Mouse (Mus musculus): ENCODE data around the gene Dcaf15.
A peak's percentile ranks its signal among the peaks of the same experiment; 100 is the strongest.

The Dcaf15 gene

DNA sequence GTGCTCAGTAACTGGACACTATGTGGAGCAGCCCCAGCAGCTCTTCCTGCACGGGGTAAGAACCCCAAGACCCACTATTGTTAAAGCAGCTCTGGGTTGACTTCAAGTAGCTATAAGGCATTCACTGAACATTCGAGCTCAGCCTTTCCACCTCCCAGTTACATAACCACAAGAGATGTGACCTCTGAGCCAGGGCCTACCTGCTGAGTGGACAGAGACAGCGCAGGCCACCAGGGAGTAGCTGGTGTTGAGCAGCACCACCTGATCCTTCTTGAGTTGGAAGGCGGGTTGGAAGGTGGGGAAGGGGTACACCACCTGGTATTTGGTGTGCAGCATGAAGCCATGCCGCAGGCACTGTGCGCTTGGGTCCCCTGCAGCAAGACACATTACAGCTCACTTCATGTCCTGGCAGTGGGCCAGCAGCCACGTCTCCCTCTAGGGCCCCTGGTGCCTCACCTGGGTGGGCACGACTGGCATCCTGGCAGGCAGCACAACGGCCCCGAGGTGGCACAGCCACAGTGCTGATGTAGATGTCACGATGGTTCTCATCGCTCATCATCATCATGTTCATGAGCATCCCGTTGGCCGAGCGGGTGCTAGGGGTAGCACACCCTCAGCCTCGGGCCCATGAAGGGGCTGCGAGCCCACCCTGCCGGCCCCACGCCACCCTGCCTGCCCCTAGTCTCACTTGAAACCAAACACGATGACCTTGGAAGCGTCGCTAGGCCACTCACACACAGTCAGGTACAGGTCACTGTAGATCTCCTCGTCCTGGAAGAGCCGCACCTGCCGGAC lies 2.9 kb downstream of the Dcaf15 start:
- no peak for DNase-seq (ENCODE audit: low spot score in 2 of 2)

DNA sequence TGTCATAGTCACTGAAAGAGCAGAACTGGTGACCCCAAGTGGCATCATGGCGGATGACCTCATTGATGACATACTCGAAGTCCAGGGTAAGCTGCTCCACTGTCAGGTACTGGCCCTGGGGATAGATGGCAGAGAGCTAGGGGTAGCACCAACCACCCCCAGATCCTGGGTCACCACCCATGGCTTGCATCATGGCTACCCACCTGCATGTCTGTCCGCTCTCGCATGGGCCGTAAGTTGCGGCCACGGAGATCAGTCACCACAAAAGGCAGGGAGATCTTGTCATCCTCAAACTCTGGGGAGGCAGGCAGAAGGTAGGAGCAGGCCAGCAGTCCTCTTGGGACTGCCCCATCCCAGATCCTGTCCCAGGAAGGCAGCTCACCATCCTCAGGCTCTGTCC lies 6.2 kb downstream of the Dcaf15 start:
- no peak for DNase-seq (ENCODE audit: low spot score in 2 of 2)

DNA sequence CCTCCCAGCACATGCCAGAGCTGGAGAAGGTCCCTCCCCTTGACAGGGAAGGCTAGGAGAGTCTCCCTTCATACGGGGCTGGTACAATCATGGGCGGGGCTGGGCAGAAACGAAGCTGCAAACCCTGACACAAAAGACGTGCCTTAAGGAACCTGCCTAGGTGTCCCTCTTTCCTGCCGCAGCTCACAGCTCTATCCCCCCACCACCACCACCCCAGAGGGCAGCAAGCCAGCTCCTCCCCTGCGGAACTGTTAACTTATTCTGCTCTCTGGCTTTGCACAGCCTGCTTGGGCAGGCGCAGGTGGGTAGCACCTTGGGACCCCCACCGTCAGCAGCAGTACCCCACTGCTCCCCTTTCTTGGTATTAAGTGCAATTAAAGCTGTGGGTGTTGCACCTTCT lies 8.5 kb downstream of the Dcaf15 start:
- no peak for DNase-seq (ENCODE audit: low spot score in 2 of 2)

DNA sequence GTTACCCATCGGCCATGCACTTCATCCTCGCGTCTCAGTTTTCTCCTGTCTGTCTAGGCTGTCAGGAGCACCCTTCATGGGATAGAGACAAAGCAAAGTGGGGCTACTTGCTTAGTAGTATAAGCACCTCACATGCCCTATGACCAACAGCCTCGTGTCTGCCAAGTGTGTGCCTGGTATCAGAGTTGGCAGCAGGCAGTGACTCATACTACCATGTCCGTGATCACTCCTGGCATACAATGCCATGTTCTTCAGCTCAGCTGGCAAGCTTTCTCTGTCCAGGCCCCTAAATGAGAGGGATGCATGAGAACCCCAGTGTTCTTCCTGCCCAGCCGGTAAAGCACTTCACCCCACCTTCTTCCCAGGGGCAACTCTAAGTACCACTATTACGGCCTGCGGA lies 14.0 kb downstream of the Dcaf15 start:
- DNase-seq (ENCODE audit: low spot score in 2 of 2), result no peak

DNA sequence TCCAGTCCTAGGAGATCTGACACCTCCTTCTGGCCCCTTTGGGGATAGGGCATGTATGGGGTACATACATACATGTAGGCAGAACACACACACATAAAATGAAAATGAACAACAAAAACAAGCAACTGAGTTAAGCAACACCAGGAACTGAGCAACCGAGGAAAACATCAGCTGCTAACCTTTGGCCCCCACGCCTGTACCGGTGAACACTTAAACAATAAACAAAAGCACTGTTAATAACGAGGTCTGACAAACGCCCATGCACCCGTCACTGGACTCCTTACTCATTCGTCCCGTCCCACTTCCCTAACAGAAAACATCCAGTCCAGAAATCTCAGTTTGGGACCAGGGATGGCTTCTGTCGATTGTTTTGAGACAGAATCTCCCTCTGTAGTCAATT lies 15.3 kb downstream of the Dcaf15 start:
- DNase-seq (ENCODE audit: low spot score in 2 of 2), result no peak

DNA sequence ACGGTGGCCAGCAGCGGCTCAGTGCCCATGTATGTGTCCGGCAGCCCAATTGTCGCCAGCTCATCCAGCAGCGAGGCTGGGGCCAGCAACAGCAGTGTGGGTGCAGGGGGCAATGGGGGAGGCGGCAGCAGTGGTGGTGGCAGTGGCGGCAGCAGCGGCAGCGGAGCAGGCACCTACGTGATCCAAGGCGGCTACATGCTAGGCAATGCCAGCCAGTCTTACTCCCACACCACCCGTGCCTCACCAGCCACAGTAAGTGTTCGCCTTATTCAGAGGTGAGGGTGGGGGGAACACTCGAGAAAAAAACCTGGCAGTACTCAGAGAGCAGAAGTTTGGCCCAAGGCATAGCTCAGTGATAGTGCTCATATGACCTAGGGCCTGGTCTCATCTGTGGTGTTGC lies 16.7 kb downstream of the Dcaf15 start:
- no peak for DNase-seq (ENCODE audit: low spot score in 2 of 2)

DNA sequence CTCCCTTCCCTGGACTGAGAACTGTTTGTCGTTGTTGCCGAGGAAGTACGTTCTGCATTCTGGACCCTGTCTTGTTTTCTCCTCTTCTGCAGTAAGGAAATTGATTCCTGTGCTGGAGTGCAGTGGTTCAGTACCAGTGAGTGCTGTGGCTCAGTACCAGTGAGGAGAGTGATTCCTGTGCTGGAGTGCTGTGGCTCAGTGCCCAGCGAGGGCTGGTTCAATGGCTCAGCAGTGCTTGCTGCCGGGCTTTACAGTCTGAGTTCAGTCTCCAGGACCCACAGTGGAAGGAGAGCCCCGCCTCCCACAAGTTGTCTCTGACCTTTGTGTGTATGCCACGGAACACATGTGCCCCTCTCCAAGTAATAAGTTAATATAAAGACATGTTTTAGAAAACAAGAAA lies 17.4 kb downstream of the Dcaf15 start:
- no peak for DNase-seq (ENCODE audit: low spot score in 2 of 2)

DNA sequence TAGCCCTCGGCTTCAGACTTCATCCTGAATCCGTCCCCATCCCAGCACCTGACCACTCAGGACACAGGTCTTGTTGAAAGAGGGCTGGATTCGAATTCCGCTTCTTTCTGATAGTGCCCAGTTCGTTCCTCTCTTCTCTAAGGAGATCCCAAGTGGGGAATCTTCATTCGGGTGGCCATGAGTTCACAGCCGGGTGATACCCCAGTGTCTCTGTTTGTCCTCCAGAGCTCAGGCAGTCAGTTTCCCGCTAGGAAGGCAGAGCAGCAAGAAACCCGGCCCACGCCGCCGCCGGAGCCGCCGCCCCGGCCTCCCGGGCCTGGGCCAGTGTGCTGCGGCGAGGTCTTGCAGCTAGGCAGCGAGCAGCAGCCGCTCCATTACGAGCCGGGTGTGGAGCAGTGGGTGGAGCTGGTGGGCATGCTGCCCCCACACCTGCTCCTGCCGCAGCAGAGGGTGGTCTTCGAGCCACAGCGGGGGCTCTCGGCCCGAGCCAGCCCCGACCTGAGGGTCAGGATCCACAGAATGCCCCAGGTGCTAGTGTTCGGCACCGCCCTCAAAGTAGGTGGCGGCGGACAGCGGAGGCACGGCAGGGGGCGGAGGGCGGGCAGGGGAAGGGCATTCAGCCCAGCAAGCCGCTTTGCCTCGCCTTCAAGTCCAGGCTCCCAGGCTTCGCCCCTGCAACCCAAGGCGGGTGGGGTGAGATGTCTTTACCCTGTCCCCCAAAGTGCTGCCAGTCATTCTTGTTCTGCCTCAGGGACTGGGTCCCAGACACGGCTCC lies 20.0 kb downstream of the Dcaf15 start:
- no peak for DNase-seq (ENCODE audit: low spot score in 2 of 2)

DNA sequence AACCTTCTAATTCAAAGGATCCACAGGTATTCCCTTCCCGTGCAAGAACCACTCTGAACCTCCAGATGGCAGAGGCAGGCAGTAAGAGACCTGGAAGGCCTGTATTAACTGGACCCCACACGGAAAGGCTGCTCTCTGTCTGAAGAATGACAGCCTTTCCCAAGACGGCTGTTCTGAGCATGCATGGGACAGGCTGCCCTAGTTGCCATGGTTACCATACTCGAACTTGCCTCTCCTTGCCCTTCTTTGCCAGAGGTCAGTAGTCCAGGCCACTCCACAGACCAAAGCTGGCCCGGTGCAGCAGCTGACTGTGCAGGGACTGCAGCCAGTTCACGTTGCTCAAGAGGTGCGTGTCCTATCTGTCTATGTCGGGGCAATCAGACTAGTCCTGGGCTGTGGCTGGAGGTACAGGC lies 20.7 kb downstream of the Dcaf15 start:
- DNase-seq (ENCODE audit: low spot score in 2 of 2), result no peak

DNA sequence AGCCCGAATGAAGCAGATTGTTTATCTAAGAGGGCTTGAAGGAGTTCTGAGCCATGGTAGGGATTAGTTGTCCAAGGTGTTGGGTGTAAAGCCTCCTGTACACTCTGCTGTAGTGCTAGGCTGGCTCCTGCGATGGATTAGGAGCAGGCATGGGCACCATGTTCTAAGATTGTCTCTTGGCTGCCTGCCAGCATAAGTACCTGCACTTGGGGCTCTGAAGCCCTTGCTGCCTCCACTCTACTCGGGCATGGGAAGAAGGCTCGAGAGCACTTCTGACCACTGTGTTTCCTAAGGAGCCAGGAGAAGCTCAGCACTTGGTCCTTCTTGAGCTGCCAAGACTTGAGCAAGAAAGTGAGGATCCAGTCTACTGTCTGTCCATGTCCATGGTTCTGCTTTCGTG lies 25.4 kb downstream of the Dcaf15 start:
- DNase-seq (ENCODE audit: low spot score in 2 of 2), result no peak

DNA sequence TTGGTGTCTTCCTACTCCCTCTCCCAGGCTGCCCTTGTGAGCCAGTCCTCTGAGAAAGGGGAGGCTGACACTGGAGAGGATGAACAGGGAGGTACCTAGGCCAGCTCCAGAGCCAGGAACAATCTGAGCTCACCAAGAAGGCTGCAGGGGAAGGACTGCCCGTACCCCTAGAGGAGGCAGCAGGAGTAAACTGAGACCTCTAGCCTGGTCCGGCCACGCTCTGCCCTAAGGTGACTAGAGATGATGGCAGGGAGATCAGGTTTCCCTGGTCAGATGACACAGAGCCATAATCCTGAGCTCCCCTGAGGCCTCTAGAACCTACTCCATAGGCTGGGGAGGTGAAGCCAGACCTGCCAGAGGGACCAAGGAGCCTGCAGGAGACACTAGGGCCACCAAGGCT lies 27.7 kb downstream of the Dcaf15 start:
- DNase-seq (ENCODE audit: low spot score in 2 of 2), result no peak

DNA sequence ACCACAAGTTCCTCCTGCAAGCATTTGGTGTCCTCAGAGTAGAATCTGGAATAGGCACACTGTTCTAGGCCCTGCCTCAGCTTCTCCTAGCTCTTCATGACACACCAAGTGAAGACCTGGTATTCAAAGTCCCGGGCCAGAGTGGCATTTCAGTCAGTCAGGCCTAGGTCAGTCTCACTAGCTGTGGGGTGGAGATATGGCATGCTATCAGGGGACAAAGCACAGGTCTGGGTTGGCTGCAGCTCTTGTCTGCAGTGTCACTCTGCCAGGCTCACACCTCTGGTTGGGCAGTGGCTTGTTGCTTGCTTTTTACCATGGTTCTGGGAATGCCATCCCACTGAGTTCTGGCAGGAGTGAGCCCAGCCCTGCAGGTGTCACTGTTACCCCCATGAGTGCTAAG lies 28.2 kb downstream of the Dcaf15 start:
- DNase-seq (ENCODE audit: low spot score in 2 of 2), result no peak

DNA sequence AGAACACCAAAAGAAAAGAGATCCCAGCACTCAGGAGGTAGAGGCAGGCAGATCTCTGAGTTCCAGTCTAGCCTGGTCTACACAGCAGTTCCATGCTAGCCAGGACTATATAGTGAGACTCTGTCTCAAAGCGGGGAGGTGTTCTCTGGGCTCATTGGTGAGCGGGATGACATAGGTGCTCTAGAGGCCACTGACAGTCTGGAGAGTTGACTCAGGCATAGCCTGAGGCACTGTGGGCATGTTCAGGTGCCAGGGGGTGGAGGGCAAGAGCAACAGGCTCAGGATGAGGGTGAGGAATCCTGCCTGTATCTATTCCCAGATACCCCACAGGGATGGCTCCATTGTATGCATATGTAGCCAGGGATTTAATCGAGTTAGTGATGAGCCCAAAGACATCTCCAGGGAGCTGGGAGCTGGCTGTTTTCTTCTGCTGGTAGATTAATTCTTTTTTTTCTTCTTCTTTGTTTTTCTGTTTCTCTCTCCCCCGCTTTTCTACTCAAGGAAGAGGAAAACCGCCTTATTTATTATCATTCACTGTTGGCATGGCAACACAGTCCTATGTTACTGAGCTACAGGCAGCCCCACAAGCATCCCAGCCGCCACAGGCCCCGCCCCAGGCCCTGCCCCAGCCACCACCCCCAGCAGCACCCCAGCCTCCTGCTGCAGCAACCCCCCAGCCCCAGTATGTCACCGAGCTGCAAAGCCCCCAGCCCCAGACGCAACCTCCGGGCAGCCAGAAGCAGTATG lies 31.2 kb downstream of the Dcaf15 start:
- DNase-seq (ENCODE audit: low spot score in 2 of 2), result no peak

DNA sequence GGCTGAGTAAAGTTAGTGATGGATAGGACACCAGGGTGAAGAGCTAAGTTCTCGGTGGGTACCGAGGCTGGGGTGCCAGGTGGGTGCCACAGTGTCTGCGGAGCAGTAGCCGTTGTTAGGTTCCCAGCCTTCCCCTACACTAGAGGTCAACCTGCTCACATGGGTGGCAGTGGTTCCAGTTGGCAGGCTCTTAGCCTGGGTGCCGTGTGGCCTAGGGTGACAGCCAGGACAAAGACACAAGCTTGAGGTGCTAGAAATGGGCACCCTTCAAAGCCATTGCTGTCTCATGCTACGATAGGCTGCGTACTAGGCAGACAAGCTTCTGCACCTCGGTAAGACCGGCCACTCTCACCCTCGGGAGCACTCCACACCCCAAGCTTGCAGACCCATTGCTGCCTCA lies 32.2 kb downstream of the Dcaf15 start:
- DNase-seq (ENCODE audit: low spot score in 2 of 2), result no peak

DNA sequence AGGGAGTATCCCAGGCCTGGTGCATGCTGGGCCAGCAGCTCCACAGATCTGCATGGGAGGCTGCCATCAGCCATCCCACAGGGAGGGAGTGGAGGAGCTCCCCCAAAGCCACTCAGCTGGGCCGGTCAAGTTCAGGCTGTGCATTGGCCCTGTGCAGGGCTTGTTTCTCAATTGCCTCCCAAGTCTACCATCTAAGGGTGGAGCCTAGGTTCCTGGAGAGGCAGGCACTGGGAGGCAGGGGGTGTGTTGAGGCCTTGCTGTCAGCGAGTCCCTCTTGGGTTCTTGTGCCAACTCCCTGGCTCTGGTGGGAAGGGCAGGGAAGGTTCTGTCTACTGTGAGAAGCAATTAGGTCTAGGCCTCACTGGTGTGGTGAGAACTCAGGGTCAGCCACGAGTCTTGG lies 32.6 kb downstream of the Dcaf15 start:
- DNase-seq (ENCODE audit: low spot score in 2 of 2), result no peak

DNA sequence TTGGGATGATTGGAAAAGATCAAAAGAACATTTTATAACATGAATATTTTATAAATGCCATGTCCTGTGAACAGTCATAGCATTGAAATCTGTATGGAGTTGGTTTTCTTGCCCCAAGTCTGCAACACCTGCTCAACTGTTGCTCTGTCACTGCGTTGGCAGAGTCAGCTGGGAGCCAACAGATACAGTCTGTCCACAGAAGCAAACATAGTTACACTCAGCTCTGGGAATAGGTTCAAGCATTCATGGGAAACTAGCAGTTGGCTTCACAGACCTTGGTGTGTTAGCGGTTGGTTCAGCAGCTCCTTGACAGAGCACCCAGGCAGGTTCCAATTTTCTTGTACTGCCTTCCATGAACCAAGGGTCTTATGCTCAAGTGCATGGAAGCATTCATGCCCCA lies 33.9 kb downstream of the Dcaf15 start:
- DNase-seq (ENCODE audit: low spot score in 2 of 2), result no peak

DNA sequence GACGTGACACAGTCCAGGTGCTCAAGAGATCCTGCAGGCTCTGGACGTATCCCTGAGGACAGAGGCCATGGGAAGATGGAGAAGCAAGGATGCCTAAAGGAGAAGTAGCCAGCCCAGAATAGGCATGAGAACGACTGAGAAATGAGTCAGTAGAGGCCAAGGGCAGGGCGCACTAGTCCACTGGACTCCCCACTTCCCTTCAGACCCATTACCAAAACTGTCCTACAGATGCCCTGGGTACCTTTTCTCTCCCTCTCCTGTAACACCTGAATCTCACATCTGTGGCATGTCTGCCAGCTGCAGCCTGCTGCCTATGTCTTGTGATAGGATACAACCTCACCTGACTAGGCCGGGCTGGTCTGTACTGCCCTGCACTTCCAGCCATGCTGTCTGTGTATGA lies 34.3 kb downstream of the Dcaf15 start:
- DNase-seq (ENCODE audit: low spot score in 2 of 2), result no peak

DNA sequence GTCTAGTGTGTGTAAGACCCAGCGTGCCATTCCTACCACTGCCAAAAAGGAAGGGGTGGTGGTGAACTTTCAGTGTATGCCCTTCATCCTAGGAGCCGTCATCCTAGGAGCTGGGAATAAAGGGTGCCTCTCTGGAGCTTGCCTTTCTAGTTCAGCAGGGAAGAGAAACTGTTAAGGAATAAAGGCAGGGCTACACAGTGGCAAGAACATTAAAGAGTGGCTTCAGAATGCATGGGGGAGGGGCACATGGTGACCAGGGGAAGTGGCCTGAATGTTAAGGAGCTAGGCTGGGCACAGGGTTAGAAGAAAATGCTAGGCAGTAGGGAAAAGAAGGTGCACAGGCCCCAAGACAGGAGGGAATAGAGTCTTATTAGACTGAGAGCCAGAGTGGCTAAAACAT lies 34.8 kb downstream of the Dcaf15 start:
- no peak for DNase-seq (ENCODE audit: low spot score in 2 of 2)

DNA sequence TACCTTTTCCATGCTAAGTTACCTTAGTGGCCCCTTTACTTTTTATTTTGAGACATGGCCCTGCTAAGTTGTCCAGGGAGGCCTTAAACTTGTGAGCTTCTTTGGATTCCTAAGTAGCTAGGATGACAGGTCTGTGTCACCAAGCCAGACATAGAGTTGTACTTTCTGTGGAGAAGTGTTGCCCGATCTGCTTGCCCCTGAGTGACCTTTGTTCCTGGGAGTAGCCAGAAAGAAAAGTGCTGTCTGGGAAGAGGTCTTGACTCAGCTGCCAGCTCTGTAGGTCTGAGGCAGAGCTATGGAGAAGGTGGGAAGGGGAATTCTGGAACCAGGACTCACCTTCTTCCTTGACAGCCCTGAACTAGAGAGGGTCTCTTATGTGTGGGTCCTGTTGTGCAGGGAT lies 35.4 kb downstream of the Dcaf15 start:
- DNase-seq (ENCODE audit: low spot score in 2 of 2), result no peak

DNA sequence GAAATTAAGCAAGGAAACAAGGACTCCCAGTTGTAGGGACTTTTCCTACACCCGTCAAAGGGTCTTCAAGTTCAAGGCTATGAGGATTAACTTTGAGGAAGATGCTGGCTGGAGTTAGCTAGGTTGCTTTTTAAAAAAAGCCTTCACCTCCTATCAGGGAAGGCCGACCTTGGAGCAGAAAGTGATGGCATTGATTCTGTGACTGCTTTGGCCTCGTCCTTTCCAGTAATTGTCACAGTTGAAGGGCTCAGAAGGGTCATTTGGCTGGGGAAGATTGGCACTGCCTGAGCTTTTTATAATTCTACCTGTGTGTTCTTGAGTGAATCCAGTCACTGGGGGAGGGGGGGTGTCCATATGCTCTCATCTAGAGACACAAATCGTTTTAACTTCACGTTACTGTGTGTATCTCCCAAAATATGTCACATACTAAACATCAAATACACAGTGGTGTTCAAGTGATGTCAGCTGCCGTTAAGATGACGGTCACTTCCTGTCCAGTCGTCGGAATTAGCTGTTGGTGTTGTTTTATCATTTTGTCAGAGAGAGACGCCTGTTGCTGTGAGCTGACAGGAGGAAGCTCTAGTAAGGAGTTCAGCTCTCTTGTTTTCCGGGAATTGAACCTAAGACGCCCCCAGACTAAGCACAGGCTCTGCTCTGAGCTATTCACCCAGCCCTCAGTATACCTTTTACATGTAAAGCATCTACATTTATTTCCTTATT lies 36.1 kb downstream of the Dcaf15 start:
- DNase-seq (ENCODE audit: low spot score in 2 of 2), result no peak

DNA sequence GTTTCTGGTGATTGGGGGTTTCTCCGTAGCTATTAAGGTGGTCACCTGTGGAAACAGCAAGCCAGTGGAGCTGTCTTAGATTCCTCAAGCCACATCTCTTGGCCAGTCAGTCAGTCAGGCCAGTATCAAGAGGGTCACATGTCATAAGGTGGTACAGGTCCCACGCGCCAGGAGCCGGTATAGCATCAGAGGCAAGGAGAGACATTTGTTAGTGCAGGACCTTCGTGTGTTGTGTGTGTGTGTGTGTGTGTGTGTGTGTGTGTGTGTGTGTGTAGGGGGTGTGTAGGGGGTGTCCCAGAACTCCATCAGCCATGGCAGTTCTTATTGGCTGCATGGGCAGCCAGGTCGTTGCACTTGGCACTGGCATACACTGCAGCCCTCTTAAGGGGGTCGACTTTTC lies 36.7 kb downstream of the Dcaf15 start:
- no peak for DNase-seq (ENCODE audit: low spot score in 2 of 2)

DNA sequence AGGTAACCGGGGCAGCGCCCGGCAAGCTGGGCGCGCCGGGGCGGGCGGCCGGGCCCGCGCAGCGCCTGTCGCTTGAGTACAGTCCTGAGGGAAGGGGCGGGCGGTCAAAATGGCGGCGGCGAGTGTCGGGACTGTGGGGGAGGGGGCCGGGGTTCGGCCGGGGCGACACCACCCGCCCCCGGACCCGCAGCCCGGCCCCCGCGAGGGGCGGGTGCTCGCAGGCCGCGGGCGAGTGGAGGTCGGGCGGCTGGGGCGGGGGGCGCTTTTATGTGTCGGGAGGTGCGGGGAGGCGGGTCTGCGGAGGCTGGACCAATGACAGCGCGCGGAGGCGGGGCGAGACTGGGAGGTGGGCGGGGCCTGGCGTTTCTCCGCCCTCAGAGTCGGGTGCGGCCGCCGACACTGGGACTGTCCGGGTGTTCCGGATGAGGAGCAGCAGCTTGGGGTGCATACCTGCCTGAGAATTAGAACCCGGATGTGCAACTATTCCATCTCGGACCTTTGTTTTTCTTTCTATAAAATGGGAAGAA lies 37.5 kb downstream of the Dcaf15 start:
- DNase-seq (ENCODE audit: low spot score in 2 of 2), result peak; percentile 95 to 98

All from thymus, postnatal 10 days (tissue).